Mouse (Mus musculus) left cerebral cortex, postnatal 14 days (tissue): ENCODE results near the gene Tex2. TPM values are rescaled to one million over a fixed set of nuclear protein-coding genes. Genes with fewer than 3 reads are reported as not detected.

Experiments
- DNase-seq, 2 experiments: peaks; one replicate each; pipeline ENCODE4 v3.0.0; 2021 to 2022; ENCODE audit warnings: low spot score in 2 of 2, mixed read lengths in 1 of 2
- intact Hi-C: fragments of 180-260 bp; cut with DNase I; formaldehyde crosslinking; loops from one replicate; pipeline ENCODE4 v1.15.1; 2025
- total RNA-seq, 2 experiments: library from RNA; stranded (reverse); gene quantifications; 2 replicates each; pipeline ENCODE4 v1.2.3; 2021

Tex2 gene
- total RNA-seq, 2 experiments from 2014 or later, result 98.0 to 102 TPM

DNA sequence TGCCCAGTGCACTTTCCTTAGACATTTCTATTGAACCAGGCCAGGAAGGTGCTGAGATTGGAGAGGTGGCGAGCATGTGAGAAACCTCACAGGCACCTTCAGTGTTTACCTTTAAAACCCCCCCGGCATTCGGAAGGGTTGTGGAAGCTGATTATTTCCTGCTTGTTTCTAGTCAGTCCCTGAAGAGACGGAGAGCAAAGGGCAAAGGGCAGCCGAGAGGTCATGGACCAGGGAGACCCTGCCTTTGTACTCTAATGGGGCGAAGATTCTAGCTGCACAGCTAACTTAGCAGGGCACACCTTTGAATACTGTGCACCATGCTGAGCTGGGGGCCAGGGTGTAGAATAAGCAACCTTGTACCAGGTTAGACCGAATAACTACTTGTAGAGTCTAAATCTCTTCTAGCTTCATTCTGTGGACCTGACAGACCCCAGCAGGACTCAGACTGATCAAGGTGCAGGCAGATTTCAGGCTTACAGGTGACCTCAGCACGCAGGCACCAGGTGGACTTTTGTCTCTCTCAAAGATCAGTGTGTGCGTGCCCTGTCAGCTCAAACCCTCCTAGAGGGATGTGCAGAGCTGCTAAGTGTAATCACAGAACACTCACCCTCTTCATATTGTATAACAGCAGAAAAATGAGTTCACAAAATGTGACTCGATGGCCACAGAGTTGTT, 85.9 kb downstream of the Tex2 start:
- intact Hi-C loops, result no loop called here
- no peak for DNase-seq

DNA sequence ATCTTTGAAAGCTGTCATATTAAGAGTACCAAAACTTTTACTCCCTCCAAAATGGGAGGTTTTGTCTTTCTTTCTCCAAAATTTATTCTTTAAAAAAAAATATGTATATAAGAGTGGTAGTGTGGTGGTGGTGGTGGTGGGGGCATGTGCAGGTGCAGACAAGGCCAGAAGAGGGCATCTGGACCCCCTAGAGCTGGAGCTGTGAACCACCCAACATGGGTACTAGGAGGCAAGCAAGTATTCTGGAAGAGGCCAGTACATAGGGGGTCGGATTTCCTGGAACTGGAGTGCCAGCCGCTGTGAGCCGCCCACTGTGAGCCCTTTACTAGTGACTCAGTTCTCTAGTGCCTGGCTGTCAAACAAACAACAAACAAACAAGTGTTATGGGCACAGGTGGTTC, 90.7 kb downstream of the Tex2 start:
- DNase-seq, result no peak
- intact Hi-C loops, result no loop called here

DNA sequence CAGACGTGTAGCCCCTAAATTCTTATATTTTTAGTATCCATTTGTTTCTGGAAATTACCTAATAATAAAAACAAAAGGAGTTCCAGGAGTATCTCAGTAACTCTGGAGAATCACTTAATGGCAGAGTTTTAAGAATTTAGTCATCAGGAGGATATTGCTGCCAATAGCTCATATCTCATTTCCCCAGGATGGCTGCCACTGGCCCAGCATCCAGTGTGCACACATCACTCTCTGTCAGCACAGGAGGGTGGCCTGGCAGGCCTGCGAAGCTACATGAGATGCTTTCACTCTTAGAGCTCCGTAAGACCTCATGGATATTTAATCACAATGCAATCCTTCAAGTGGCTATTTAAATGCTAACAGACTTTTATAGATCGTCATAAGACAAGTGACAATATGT, 91.6 kb downstream of the Tex2 start:
- no peak for DNase-seq
- intact Hi-C loops, result no loop called here

DNA sequence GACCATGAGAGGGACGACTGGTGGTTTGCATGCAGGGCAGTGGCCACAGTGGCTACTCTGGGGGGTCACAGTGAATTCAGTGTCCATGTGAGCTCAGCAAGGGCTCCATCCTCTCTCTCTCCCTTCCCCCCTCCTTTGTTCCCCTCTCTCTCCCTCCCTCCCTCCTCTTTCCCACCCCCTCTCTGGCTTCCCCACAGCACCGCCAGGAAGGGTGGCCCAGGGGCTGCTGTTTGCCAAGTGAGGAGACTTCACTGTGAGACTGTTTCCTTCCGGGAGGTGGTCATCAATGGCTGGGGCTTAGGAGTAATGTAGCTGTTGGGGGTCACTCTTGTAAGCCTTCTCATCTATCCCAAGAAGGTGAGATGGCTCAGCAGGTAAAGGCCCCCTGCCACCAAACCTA, 92.8 kb downstream of the Tex2 start:
- intact Hi-C loops, result no loop called here
- no peak for DNase-seq

DNA sequence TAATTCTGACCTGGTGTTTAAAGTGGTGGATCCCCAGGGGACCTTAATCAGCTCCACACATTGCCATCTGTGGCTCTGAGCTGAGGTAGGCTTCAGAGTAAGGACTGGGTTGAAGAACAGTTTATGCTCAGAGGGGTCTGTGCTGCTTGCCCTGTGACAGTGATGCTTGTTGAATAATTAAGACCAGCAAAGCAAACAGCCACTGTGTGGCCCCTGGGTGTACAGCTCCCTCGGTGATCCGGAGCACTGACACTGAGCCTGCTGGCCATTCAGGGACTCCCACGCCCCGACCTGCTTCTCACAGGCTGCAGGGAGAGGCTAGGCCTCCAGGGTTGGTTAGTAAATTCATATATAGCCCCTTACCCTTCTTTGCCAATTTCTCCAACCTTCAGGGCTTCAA, 93.7 kb downstream of the Tex2 start:
- intact Hi-C loops, result no loop called here
- no peak for DNase-seq

DNA sequence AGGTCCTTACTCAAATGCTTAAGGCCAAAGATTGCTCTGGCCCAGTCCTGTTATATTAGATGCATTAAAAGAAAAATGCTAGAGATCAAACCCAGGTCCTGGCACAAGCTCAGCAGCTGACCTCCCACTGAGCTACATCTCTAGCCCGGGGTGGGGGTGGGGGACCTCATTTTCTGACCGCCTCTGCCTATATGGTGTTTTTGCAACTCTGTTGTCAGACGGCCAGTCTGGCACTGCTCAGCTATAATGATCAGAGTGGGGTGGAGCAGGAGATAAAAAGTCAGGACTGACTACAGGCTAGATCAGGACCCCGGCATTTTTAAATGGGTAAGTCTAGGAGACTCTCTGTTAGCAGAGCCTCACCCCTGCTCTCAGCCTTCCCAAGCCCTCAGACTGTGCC, 94.8 kb downstream of the Tex2 start:
- no peak for DNase-seq
- intact Hi-C loops, result no loop called here

DNA sequence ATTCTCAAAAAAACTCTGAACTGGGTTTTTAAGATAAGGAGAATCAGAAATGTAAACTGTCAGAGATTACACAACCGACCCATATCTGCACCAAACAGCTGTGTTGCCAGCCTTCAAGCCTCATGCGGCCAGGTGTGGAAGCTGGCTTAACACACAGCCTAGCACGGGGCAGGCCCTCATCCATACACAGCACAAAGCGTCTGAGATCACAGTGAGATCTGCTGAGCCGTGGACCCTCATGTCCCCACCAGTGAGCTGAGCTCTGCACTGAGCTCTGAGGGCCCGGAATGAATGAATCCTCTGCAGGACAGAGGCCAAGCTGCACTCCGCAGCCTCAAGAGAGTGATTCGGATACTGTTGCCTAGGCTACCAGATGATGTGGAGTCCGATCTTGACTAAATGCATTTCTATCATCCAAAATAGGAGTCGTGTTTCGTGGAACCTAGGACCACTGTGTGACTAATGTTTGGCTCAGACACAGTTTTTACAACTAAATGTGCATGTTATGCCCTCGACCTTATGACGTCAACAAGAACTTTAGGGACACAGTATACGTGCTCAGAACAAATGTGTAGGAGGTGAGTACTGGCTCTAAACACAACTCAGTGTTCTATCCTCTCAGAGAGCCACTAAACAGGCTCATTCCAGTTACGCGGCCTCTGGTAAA, 98.0 kb downstream of the Tex2 start:
- DNase-seq, result peak in 1 of 2 experiments; percentile 51
- intact Hi-C loops, result no loop called here

DNA sequence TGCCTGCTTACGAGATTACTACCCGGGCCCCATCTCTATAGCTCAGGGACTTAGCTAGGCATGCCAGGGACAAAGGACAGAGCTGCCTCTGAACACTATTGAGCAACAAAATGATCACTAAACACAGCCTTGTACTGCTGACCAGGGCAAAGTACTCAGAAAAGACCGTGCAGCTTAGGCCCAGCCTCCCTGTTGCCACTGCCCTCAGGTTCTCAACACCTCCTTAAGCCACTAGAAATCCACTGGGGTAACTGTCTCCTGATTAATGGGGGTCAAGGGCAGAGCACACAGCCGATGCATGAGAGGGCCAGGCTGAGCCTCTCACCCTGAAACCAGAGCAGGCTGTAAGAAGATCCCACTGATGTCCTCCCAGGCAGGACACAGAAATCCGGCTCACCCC, 98.8 kb downstream of the Tex2 start:
- intact Hi-C loops, result no loop called here
- no peak for DNase-seq

DNA sequence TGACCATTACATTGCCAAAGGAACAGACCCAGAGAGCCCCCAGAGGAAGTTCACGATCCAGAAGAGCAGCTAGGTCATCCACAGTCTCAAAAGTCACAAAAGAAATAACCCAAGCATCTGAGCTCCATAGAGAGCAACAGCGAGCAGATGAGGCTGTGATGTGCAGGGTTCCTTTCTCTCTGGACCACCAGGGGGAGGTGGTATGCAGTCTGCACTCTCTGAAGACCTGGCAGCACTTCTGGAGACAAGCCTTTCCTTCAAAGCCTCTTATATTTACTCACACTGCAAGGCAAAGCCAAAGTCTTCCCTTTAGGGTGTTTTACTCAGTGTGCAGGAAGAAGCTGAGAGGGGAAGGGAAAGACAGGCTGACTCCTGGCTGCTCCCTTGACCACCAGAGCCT, 100.1 kb downstream of the Tex2 start:
- intact Hi-C loops, result no loop called here
- DNase-seq, result peak; percentile 77 to 79

DNA sequence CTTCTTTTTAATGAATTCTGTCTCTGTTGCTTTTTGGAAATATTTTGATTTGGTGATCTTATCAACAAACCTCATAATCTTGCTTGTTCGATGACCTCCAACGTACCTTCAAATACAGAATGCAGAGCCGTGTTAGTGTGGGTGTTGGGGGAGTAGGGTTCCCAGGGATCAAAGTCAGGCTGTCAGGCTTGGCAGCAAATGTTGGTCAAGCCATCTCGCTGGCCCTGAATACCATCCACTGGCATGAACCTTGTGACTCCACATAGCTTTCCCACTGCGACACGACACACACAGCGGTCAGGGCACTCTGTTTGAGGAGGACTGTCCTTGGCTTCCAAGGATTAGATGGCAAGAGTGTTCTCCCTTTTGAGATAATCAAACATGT, 101.2 kb downstream of the Tex2 start:
- no peak for DNase-seq
- intact Hi-C loops, result no loop called here

DNA sequence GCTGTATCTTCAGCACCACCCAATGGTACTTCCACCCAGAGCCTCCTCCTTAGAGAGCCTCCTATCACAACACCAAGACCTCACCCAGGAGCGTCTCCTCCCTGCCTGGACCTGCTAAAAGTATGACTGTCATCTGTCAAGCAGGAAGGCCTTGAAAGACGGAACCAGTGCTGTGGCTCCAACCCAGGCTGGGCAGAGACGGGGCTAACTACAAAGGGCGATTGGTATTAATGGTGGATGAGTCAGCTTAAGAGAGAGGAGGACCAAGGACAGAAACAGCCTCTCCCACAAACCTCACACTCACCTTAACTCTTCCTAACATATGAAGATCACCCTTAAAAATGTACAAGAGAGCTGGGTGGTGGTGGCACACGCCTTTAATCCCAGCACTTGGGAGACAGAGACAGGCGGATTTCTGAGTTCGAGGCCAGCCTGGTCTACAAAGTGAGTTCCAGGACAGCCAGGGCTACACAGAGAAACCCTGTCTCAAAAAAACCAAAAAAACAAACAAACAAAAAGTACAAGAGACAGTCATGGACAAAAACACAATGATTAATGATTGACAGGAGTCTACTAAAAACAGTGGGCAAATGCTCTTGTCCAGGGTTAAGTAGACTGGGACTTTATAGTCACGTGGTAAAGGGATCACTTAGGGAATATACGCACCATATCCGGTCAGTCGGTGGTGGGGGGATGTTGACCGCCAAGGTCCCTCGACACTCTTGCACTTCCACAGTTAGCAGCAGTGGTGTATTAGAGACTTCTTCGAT, 101.8 kb downstream of the Tex2 start:
- intact Hi-C loops, result no loop called here
- no peak for DNase-seq

DNA sequence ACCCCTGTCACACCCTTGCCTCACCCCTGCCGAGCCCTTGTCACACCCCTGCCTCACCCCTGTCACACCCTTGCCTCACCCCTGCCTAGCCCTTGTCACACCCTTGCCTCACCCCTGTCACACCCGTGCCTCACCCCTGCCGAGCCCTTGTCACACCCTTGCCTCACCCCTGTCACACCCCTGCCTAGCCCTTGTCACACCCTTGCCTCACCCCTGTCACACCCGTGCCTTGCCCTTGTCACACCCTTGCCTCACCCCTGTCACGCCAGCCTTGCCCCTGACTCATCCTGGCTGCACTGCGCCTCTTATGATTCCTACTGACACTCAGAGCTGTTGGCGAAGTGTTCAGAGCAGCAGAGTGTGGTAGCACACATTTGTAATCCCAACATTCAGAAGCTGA, 105.6 kb downstream of the Tex2 start:
- intact Hi-C loops, result no loop called here
- no peak for DNase-seq

DNA sequence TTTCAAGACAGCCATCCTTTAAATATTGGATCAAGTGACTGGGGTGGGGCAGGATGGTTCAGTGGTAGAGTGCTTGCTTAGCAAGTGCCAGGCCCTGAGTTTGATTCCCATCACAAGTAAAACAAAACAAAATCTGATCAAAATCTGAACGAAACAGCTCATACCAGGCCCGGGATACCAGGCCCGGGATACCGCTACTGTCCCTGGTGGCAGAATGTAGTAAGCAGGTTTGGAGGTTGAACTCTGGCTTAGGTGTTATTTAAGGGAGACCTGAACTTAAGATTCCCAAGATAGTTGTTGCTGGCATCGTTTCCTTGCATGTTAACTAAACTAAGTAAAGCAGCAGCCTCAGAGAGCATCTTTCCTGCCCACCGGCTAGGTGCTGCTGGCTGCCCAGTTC, 107.0 kb downstream of the Tex2 start:
- DNase-seq, result no peak
- intact Hi-C loops, result no loop called here

DNA sequence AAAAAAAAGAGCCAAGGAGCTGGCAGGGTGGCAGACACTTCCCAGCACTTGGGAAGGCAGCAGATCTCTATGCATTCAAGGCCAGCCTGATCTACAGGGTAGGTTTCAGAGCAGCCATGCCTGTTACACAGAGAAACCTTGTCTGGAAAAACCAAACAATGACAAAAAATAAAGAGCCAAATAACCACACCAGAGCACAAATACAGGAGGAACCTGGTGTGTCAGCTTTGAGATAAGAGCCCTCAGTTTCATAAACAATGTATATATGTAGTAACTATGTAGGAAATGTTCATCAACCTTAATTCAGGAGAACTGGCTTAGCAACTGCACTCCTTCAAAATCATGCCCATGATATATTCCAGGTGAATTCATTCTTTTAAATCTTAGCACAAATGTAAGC, 109.1 kb downstream of the Tex2 start:
- DNase-seq, result no peak
- intact Hi-C loops, result loop anchor here (5.0 kb wide), 2 partner anchors 108 to 123 kb away; partner anchors contain the start of gene Tex2

DNA sequence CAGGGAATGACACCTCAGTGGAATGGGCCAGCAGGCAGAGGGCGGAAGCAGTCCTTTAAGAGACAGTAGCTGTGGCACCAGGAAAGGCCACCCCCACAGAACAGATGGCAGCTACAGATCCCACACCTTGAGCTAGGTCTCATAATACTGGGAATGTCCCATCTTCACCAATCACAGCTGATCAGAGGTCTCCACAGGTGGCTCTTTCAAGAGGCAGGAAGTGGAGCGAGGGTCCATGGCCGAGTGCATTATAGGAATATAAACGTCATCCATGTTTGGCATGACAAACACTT, 109.9 kb downstream of the Tex2 start:
- intact Hi-C loops, result loop anchor here (5.0 kb wide), 2 partner anchors 109 to 124 kb away; partner anchors contain the start of gene Tex2
- peak; percentile 37 to 62 for DNase-seq

DNA sequence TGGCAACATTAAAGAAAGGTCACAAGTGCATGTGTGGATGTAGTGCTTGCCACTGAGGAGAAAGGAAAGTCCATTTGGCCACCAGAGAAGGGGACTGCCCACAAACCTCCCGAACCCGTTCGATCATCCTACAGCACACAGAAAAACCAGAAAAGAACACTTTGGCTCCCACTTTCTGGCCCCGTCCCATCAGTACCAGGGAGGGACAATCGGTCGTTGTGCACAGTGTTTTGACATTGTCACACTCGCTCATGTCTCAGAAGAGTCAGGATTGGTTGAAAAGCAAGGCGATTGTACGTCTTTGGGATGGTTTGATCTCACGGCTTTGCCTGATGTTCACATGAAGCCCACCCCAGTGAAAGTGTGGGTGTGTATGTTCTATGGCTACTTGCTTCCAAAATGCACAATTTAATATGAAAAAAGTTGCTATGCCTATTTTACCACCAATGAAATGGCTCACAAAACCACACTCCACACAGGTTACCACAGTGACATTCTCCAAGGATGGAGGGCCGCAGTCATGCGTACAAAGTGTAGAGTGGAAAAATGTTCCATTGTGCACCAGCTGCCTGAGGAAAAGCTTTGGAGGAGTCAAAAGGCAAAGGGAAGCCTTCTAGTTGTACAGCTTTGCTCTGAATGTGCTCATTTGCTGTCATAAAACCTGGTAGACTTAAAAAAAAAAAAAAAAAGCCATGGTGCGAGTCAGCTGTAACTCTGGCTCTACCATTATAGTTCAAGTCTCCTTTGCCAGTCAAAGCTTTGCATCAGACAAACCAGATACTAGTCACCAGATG, 110.4 kb downstream of the Tex2 start:
- DNase-seq, result no peak
- intact Hi-C loops, result loop anchor here (5.0 kb wide), 2 partner anchors 109 to 124 kb away; partner anchors contain the start of gene Tex2

DNA sequence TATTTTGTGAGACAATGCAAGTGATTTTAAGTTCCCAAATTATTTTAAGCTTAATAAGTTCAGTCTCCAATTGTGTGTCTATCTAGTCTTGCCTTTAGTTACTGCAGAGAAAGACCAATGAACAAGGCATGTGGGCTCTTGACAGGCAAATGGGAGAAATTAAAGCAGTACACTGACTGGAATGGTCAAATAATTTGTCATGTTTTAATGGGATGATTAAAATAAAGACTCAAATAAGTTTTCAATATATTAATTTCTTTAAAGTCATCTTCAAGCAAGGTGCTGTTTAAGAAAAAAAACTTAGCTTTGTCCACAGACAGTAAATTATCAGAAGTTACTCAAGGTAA, 111.1 kb downstream of the Tex2 start:
- intact Hi-C loops, result loop anchor here (5.0 kb wide), 2 partner anchors 110 to 125 kb away; partner anchors contain the start of gene Tex2
- DNase-seq, result no peak

DNA sequence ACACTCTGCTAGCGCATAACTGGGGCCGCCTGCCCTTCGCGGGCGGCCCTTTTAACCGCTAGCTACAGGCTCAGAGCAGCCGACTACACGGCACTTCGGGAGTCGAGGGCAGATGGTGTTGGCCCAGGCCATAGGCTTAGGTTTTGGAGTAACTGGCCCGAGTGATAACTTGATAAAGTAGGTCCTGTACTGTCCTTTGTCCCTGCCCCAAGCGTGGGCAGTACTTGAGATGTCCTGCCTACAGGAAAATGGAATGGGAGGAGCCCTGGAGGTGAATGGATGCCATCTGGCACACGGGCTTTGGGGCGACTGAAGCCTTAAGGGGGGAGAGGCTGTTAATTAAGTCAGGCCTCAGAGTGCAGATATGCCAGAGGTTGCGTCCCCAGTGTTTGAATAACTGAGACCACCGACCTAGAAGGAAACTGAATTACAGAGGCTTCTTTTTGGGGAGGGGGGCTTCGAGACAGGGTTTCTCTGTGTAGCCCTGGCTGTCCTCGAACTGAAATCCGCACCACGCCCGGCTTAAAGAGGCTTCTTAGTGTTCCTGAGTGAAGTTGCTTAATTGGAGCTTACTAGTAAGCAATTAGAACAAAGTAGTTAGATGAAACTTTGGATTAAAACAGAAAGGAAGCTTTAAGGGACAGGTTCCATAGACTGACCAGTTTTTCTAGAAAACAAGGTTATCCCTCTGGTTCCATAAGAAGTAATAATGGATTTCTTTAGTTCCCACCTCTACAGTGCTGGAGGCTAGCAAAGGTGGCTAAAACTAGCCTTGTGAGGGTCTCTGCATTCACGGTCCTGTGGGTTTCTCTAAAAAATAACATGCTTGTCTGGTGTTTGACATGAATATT, 111.7 kb downstream of the Tex2 start:
- DNase-seq, result peak; percentile 45 to 50
- intact Hi-C loops, result loop anchor here (5.0 kb wide), 2 partner anchors 111 to 126 kb away; partner anchors contain the start of gene Tex2
